Mouse (Mus musculus): ENCODE data around the gene Mx1. TPM values are rescaled to one million over a fixed set of nuclear protein-coding genes. Genes with fewer than 3 reads are reported as not detected.

Gene Mx1
- polyA plus RNA-seq, 1 experiment from 2014 or later: not detected

Other genes with a start within 250 kb of the Mx1 start
- 1.5 and 1.8 TPM in 2 replicates for gene Bace2, start 106.2 kb downstream of the Mx1 start, polyA plus RNA-seq (2016; fragmentation: Nextera tagmentation; extraction: Ambion mirVana)
- gene Fam3b, start 51.9 kb upstream of the Mx1 start, polyA plus RNA-seq (2016; fragmentation: Nextera tagmentation; extraction: Ambion mirVana): not detected in 2 replicates
- gene Tmprss2, start 148.3 kb upstream of the Mx1 start, polyA plus RNA-seq (2016; fragmentation: Nextera tagmentation; extraction: Ambion mirVana): 0.13 and 0.39 TPM in 2 replicates